In genomic region chr1:44041797-44042554, GRCm38 (mm10) we compare ENCODE assay signal across 8 mouse cellular contexts. TPM values are rescaled to one million over a fixed set of nuclear protein-coding genes. Genes with fewer than 3 reads are reported as not detected.
DNase-seq lines count a peak whose midpoint lies in the region; ATAC-seq lines count a peak whose summit lies in the region.

No protein-coding gene starts in this region.

- ATAC-seq in embryonic facial prominence, embryonic 11.5 days (replicated peaks; ENCODE audit: insufficient number of reproducible peaks, low FRiP score, low TSS enrichment, low read depth) = peak; percentile 70
- ATAC-seq in heart, embryonic 13.5 days (ENCODE audit: extremely low read depth, insufficient number of reproducible peaks, low FRiP score, low TSS enrichment) = no peak
- peak; percentile 62 for ATAC-seq in kidney, embryonic 15.5 days (replicated peaks; ENCODE audit: low FRiP score)
- ATAC-seq in liver, embryonic 12.5 days = no peak

- peak; percentile 87 for DNase-seq in CD4-positive, CD25-positive, alpha-beta regulatory T cell, adult 2 months (ENCODE audit: low read depth, low spot score)
- peak; percentile 63 for DNase-seq in adrenal gland, postnatal 25 days
- DNase-seq in embryonic facial prominence, embryonic 11.5 days (ENCODE audit: low spot score) = peak; percentile 90
- peak; percentile 78 for DNase-seq in naive thymus-derived CD4-positive, alpha-beta T cell, adult 2 months (ENCODE audit: low read depth)
- DNase-seq in spleen, postnatal 4 days (ENCODE audit: low spot score in 2 of 2) = peak; percentile 49 to 70

- H3K27me3 ChIP-seq in embryonic facial prominence, embryonic 11.5 days (ENCODE audit: control insufficient read depth, insufficient read depth, low read length) = no peaks in the 10 kb centered on the region
- H3K27me3 ChIP-seq in heart, embryonic 13.5 days (replicated peaks) = no peaks in the 10 kb centered on the region
- H3K27me3 ChIP-seq in kidney, embryonic 15.5 days = no peaks in the 10 kb centered on the region
- H3K27me3 ChIP-seq in liver, embryonic 12.5 days (replicated peaks) = no peaks in the 10 kb centered on the region

- under 1% methylated on average over 17 of the region's 17 CpGs for WGBS in embryonic facial prominence, embryonic 11.5 days
- 2% methylated on average over 17 of the region's 17 CpGs for WGBS in heart, embryonic 13.5 days
- 1% methylated on average over 17 of the region's 17 CpGs for WGBS in kidney, embryonic 15.5 days
- 2% methylated on average over 17 of the region's 17 CpGs for WGBS in liver, embryonic 12.5 days (ENCODE audit: insufficient replicate concordance)

- H3K9ac ChIP-seq in embryonic facial prominence, embryonic 11.5 days (replicated peaks; ENCODE audit: low read length) = peak overlapping the region; percentile 67
- H3K9ac ChIP-seq in heart, embryonic 13.5 days = peak overlapping the region; percentile 79
- peak overlapping the region; percentile 39 for H3K9ac ChIP-seq in kidney, embryonic 15.5 days
- peak overlapping the region; percentile 41; the same call in 1 of the 2 replicates for H3K9ac ChIP-seq in liver, embryonic 12.5 days

- H3K4me2 ChIP-seq in embryonic facial prominence, embryonic 11.5 days (ENCODE audit: low read depth, low read length) = peak overlapping the region; percentile 57
- H3K4me2 ChIP-seq in heart, embryonic 13.5 days = peak overlapping the region; percentile 87
- peak overlapping the region; percentile 83 for H3K4me2 ChIP-seq in kidney, embryonic 15.5 days
- H3K4me2 ChIP-seq in liver, embryonic 12.5 days = peak overlapping the region; percentile 70

- peak overlapping the region; percentile 29 for H3K4me3 ChIP-seq in embryonic facial prominence, embryonic 11.5 days (ENCODE audit: low read depth, low read length)
- peak overlapping the region; percentile 63 for H3K4me3 ChIP-seq in heart, embryonic 13.5 days
- peak overlapping the region; percentile 51 for H3K4me3 ChIP-seq in kidney, embryonic 15.5 days (replicated peaks)
- peak overlapping the region; percentile 52 for H3K4me3 ChIP-seq in liver, embryonic 12.5 days

- no peak overlapping the region for H3K27ac ChIP-seq in embryonic facial prominence, embryonic 11.5 days (replicated peaks; ENCODE audit: low read depth, low read length)
- no peak overlapping the region for H3K27ac ChIP-seq in heart, embryonic 13.5 days (replicated peaks)
- H3K27ac ChIP-seq in kidney, embryonic 15.5 days = no peak overlapping the region
- H3K27ac ChIP-seq in liver, embryonic 12.5 days = no peak overlapping the region

- no peaks in the 10 kb centered on the region for H3K4me1 ChIP-seq in embryonic facial prominence, embryonic 11.5 days (ENCODE audit: control insufficient read depth, insufficient read depth, low read length)
- 0 out of 2 replicates have a peak, but pooled peaks cover 4% of the 10 kb centered on the region for H3K4me1 ChIP-seq in heart, embryonic 13.5 days
- peaks cover 4% of the 10 kb centered on the region; the same call in 1 of the 2 replicates for H3K4me1 ChIP-seq in kidney, embryonic 15.5 days
- H3K4me1 ChIP-seq in liver, embryonic 12.5 days = 0 out of 2 replicates have a peak, but pooled peaks cover 7% of the 10 kb centered on the region

- H3K9me3 ChIP-seq in embryonic facial prominence, embryonic 11.5 days (replicated peaks; ENCODE audit: control insufficient read depth, low read length) = no peaks in the 10 kb centered on the region
- H3K9me3 ChIP-seq in heart, embryonic 13.5 days = no peaks in the 10 kb centered on the region
- H3K9me3 ChIP-seq in kidney, embryonic 15.5 days (replicated peaks) = no peaks in the 10 kb centered on the region
- no peaks in the 10 kb centered on the region for H3K9me3 ChIP-seq in liver, embryonic 12.5 days (replicated peaks)

- H3K36me3 ChIP-seq in embryonic facial prominence, embryonic 11.5 days (replicated peaks; ENCODE audit: control insufficient read depth, insufficient read depth, low read depth, low read length) = no peaks in the 10 kb centered on the region
- no peaks in the 10 kb centered on the region for H3K36me3 ChIP-seq in heart, embryonic 13.5 days
- H3K36me3 ChIP-seq in kidney, embryonic 15.5 days = no peaks in the 10 kb centered on the region
- H3K36me3 ChIP-seq in liver, embryonic 12.5 days = no peaks in the 10 kb centered on the region

RNA-seq across cellular contexts. Expression of gene Gm8251, which starts 19.8 kb away (rescaled TPM):
- 0.09 TPM in 1 of 2 replicates, not detected in the other for total RNA-seq in adrenal gland, postnatal 25 days (2021)
- 0.17 and 0.29 TPM in 2 replicates for polyA plus RNA-seq in embryonic facial prominence, embryonic 11.5 days (2014; fragmentation: Nextera tagmentation; extraction: Ambion mirVana)
- polyA plus RNA-seq in heart, embryonic 13.5 days (2015; fragmentation: Nextera tagmentation; extraction: Ambion mirVana) = 0.06 TPM in 1 of 2 replicates, not detected in the other
- polyA plus RNA-seq in kidney, embryonic 15.5 days (2015; fragmentation: Nextera tagmentation; extraction: Ambion mirVana) = 0.12 and 0.14 TPM in 2 replicates
- 0.20 and 0.23 TPM in 2 replicates for polyA plus RNA-seq in liver, embryonic 12.5 days (2016; fragmentation: Nextera tagmentation; extraction: Ambion mirVana)

RNA-seq across cellular contexts. Expression of gene Mettl21c, which starts 22.1 kb away (rescaled TPM):
- total RNA-seq in adrenal gland, postnatal 25 days (2021) = not detected in 2 replicates
- 0.95 and 1.1 TPM in 2 replicates for polyA plus RNA-seq in embryonic facial prominence, embryonic 11.5 days (2014; fragmentation: Nextera tagmentation; extraction: Ambion mirVana)
- 0.05 and 0.38 TPM in 2 replicates for polyA plus RNA-seq in heart, embryonic 13.5 days (2015; fragmentation: Nextera tagmentation; extraction: Ambion mirVana)
- polyA plus RNA-seq in kidney, embryonic 15.5 days (2015; fragmentation: Nextera tagmentation; extraction: Ambion mirVana) = 0.33 and 0.44 TPM in 2 replicates
- 0.12 and 0.29 TPM in 2 replicates for polyA plus RNA-seq in liver, embryonic 12.5 days (2016; fragmentation: Nextera tagmentation; extraction: Ambion mirVana)

Comparison
In these comparisons a context has a peak if more than half of its experiments do, and no peak if none do; other contexts are left out.
1. ATAC-seq: peak in embryonic facial prominence, embryonic 11.5 days (single experiment) and kidney, embryonic 15.5 days (single experiment); none in heart, embryonic 13.5 days (single experiment) and liver, embryonic 12.5 days (single experiment).
2. Peak in every context shown above with its lines, with median percentiles within 50 percentile points of each other: DNase-seq, H3K4me2 ChIP-seq, H3K4me3 ChIP-seq and H3K9ac ChIP-seq.